Mouse (Mus musculus) CH12.LX (cell line): ENCODE data around the gene Gm13285. TPM values are rescaled to one million over a fixed set of nuclear protein-coding genes. Genes with fewer than 3 reads are reported as not detected.

Experiments
- DNase-seq: peaks from one replicate; pipeline ENCODE4 v3.0.0-alpha.2; 2013; ENCODE audit errors: extremely low read depth
- H3K27ac ChIP-seq: 2 replicates; pipeline ENCODE4 v1.5.1; 2012; ENCODE audit warnings: low read depth, mild to moderate bottlenecking, control low read depth, moderate library complexity; ENCODE audit not compliant: insufficient read depth
- H3K27me3 ChIP-seq: replicated peaks from 2 replicates; pipeline ENCODE3; 2012; ENCODE audit warnings: inconsistent platforms
- H3K36me3 ChIP-seq, 2 experiments: replicated peaks in 1 of 2; 2 replicates each; pipeline versions ENCODE3 to v1.6.1; 2012; ENCODE audit warnings: inconsistent platforms in 1 of 2, low read length in 1 of 2, mild to moderate bottlenecking in 1 of 2, mixed read lengths in 1 of 2, moderate library complexity in 1 of 2; ENCODE audit not compliant: control insufficient read depth in 1 of 2, insufficient read depth in 1 of 2
- H3K4me1 ChIP-seq, 2 experiments: 2 replicates each; pipeline ENCODE4 v1.6.1; 2012; ENCODE audit warnings: inconsistent platforms in 1 of 2, moderate library complexity in 1 of 2; ENCODE audit not compliant: insufficient read depth in 2 of 2, control insufficient read depth in 1 of 2
- H3K4me2 ChIP-seq: 2 replicates; pipeline ENCODE4 v1.6.1; 2012; ENCODE audit warnings: low read depth, mild to moderate bottlenecking, control low read depth; ENCODE audit not compliant: poor library complexity, insufficient read depth, severe bottlenecking
- H3K4me3 ChIP-seq, 3 experiments: fragments of 150-350 bp in 1 of 3; sonication (generic) in 1 of 3; replicated peaks in 1 of 3; 2 replicates each; pipeline versions ENCODE3 to v1.5.1; 2011 to 2012; ENCODE audit warnings: low read depth in 2 of 3, low read length in 2 of 3, mild to moderate bottlenecking in 2 of 3, moderate library complexity in 2 of 3, control low read depth in 1 of 3, improper control_type of control experiment in 1 of 3, inconsistent platforms in 1 of 3, mixed read lengths in 1 of 3; ENCODE audit not compliant: poor library complexity in 1 of 3
- H3K79me2 ChIP-seq: replicated peaks from 2 replicates; pipeline ENCODE4 v1.6.1; 2012; ENCODE audit warnings: mild to moderate bottlenecking, moderate library complexity; ENCODE audit not compliant: control insufficient read depth, poor library complexity, insufficient read depth, severe bottlenecking; ENCODE audit errors: extremely low read depth
- H3K9ac ChIP-seq: 2 replicates; pipeline ENCODE4 v1.6.1; 2012; ENCODE audit warnings: low read depth, mild to moderate bottlenecking, control low read depth, moderate library complexity; ENCODE audit not compliant: insufficient read depth
- H3K9me3 ChIP-seq: replicated peaks from 2 replicates; pipeline ENCODE3; 2012; ENCODE audit warnings: low read length, inconsistent platforms, mixed read lengths
- E2F4 ChIP-seq: IDR thresholded peaks from 2 replicates; pipeline ENCODE4 v1.6.1; 2011; ENCODE audit warnings: low read depth, low read length, improper control_type of control experiment; ENCODE audit not compliant: insufficient replicate concordance
- GABPA ChIP-seq: IDR thresholded peaks from 2 replicates; pipeline ENCODE4 v1.6.1; 2012; ENCODE audit warnings: low read depth, low read length, improper control_type of control experiment, inconsistent platforms; ENCODE audit not compliant: insufficient replicate concordance
- MAX ChIP-seq: IDR thresholded peaks from 2 replicates; pipeline ENCODE4 v1.6.1; 2011; ENCODE audit warnings: low read length, improper control_type of control experiment
- PAX5 ChIP-seq: IDR thresholded peaks from 2 replicates; pipeline ENCODE4 v1.6.1; 2012; ENCODE audit warnings: low read length, inconsistent platforms, mixed read lengths
- ZMIZ1 ChIP-seq: IDR thresholded peaks from 2 replicates; pipeline ENCODE4 v1.6.1; 2012; ENCODE audit warnings: low read depth, mild to moderate bottlenecking, inconsistent platforms, low read length, improper control_type of control experiment
- dilution Hi-C: fragments of 300-500 bp; cut with MboI; formaldehyde crosslinking; loops from 2 replicates; pipeline ENCODE4 v1.14.3; 2020; ENCODE audit warnings: low sequenced_read_pairs; ENCODE audit not compliant: extremely low pct_unique_long_range_greater_than_20kb, extremely low pct_ligation_motif_present
- in situ Hi-C: fragments of 300-500 bp; cut with MboI; formaldehyde crosslinking; loops from 3 replicates; pipeline ENCODE4 v1.14.3; 2019; ENCODE audit warnings: low sequenced_read_pairs, low pct_ligation_motif_present, low pct_unique_long_range_greater_than_20kb, mixed read lengths
- polyA plus RNA-seq: library from polyadenylated mRNA; unstranded; fragments of >175 nt; gene quantifications from 2 replicates; pipeline ENCODE4 v1.2.1, GENCODE M21; 2012; ENCODE audit warnings: low read depth; ENCODE audit not compliant: insufficient read length
- total RNA-seq, 2 experiments: library from RNA; depleted of rRNA; stranded (reverse); fragments of 300-350 nt in 1 of 2; fragments of >200 nt in 1 of 2; gene quantifications; 2 replicates each; pipeline ENCODE4 v1.2.3; 2012 to 2014

Gm13285 gene
- total and polyA plus RNA-seq, 3 experiments: not detected

GRCm38 (mm10) chr4:88849698-88850097 lies 50.2 kb downstream of the Gm13285 start, which contains the start of gene Ifna1:
Gene Ifna1, plus strand, starts transcription at chr4:88850087.
- H3K9ac ChIP-seq: no peak within 1 kb of the TSS
- dilution Hi-C loops (no loop called here), in situ Hi-C loops (no loop called here)
- no peak within 1 kb of the TSS for H3K4me3 ChIP-seq
- H3K36me3 ChIP-seq: no peaks in the 10 kb centered on the region
- no peak for DNase-seq
- no peak within 1 kb of the TSS for H3K27ac ChIP-seq
- H3K79me2 ChIP-seq: no peaks in the 10 kb centered on the region
- no peaks in the 10 kb centered on the region for H3K9me3 ChIP-seq
- TF ChIP-seq MAX: no peak
- no peak for TF ChIP-seq PAX5
- TF ChIP-seq E2F4: no peak
- no peak for TF ChIP-seq GABPA
- TF ChIP-seq ZMIZ1: no peak
- H3K27me3 ChIP-seq: peaks cover 49% of the 10 kb centered on the region
- no peak within 1 kb of the TSS for H3K4me2 ChIP-seq
- no peaks in the 10 kb centered on the region for H3K4me1 ChIP-seq

Other genes starting within 250 kb of the Gm13285 start
Only the 20 nearest of the 31 such genes appear.
- 40.0 and 42.2 TPM in 2 replicates for gene Klhl9, start 77.2 kb upstream of the Gm13285 start, total RNA-seq (2012; rRNA removed)
- 51.6 and 55.2 TPM in 2 replicates for gene Klhl9, start 77.2 kb upstream of the Gm13285 start, total RNA-seq (2014; rRNA removed)
- 16.1 and 19.1 TPM in 2 replicates for gene Klhl9, start 77.2 kb upstream of the Gm13285 start, polyA plus RNA-seq
- gene Gm13271, start 44.8 kb upstream of the Gm13285 start, total RNA-seq (2012; rRNA removed): not detected in 2 replicates
- not detected in 2 replicates for gene Gm13271, start 44.8 kb upstream of the Gm13285 start, total RNA-seq (2014; rRNA removed)
- not detected in 2 replicates for gene Gm13271, start 44.8 kb upstream of the Gm13285 start, polyA plus RNA-seq
- not detected in 2 replicates for gene Gm13283, start 39.5 kb upstream of the Gm13285 start, total RNA-seq (2012; rRNA removed)
- not detected in 2 replicates for gene Gm13283, start 39.5 kb upstream of the Gm13285 start, total RNA-seq (2014; rRNA removed)
- gene Gm13283, start 39.5 kb upstream of the Gm13285 start, polyA plus RNA-seq: not detected in 2 replicates
- gene Gm13290, start 25.8 kb upstream of the Gm13285 start, total RNA-seq (2012; rRNA removed): not detected in 2 replicates
- not detected in 2 replicates for gene Gm13290, start 25.8 kb upstream of the Gm13285 start, total RNA-seq (2014; rRNA removed)
- not detected in 2 replicates for gene Gm13290, start 25.8 kb upstream of the Gm13285 start, polyA plus RNA-seq
- gene Gm13289, start 22.7 kb upstream of the Gm13285 start, total RNA-seq (2012; rRNA removed): not detected in 2 replicates
- gene Gm13289, start 22.7 kb upstream of the Gm13285 start, total RNA-seq (2014; rRNA removed): not detected in 2 replicates
- not detected in 2 replicates for gene Gm13289, start 22.7 kb upstream of the Gm13285 start, polyA plus RNA-seq
- not detected in 2 replicates for gene Gm13272, start 19.8 kb upstream of the Gm13285 start, total RNA-seq (2012; rRNA removed)
- not detected in 2 replicates for gene Gm13272, start 19.8 kb upstream of the Gm13285 start, total RNA-seq (2014; rRNA removed)
- gene Gm13272, start 19.8 kb upstream of the Gm13285 start, polyA plus RNA-seq: not detected in 2 replicates
- not detected in 2 replicates for gene Ifnz, start 17.5 kb upstream of the Gm13285 start, total RNA-seq (2012; rRNA removed)
- not detected in 2 replicates for gene Ifnz, start 17.5 kb upstream of the Gm13285 start, total RNA-seq (2014; rRNA removed)
- gene Ifnz, start 17.5 kb upstream of the Gm13285 start, polyA plus RNA-seq: not detected in 2 replicates
- gene Gm13276, start 14.0 kb upstream of the Gm13285 start, total RNA-seq (2012; rRNA removed): not detected in 2 replicates
- not detected in 2 replicates for gene Gm13276, start 14.0 kb upstream of the Gm13285 start, total RNA-seq (2014; rRNA removed)
- not detected in 2 replicates for gene Gm13276, start 14.0 kb upstream of the Gm13285 start, polyA plus RNA-seq
- not detected in 2 replicates for gene Gm13277, start 11.0 kb upstream of the Gm13285 start, total RNA-seq (2012; rRNA removed)
- gene Gm13277, start 11.0 kb upstream of the Gm13285 start, total RNA-seq (2014; rRNA removed): not detected in 2 replicates
- gene Gm13277, start 11.0 kb upstream of the Gm13285 start, polyA plus RNA-seq: not detected in 2 replicates
- not detected in 2 replicates for gene Gm13278, start 8.1 kb upstream of the Gm13285 start, total RNA-seq (2012; rRNA removed)
- gene Gm13278, start 8.1 kb upstream of the Gm13285 start, total RNA-seq (2014; rRNA removed): not detected in 2 replicates
- gene Gm13278, start 8.1 kb upstream of the Gm13285 start, polyA plus RNA-seq: not detected in 2 replicates
- gene Gm13275, start 5.2 kb upstream of the Gm13285 start, total RNA-seq (2012; rRNA removed): not detected in 2 replicates
- gene Gm13275, start 5.2 kb upstream of the Gm13285 start, total RNA-seq (2014; rRNA removed): not detected in 2 replicates
- gene Gm13275, start 5.2 kb upstream of the Gm13285 start, polyA plus RNA-seq: not detected in 2 replicates
- not detected in 2 replicates for gene Gm13279, start 2.3 kb upstream of the Gm13285 start, total RNA-seq (2012; rRNA removed)
- gene Gm13279, start 2.3 kb upstream of the Gm13285 start, total RNA-seq (2014; rRNA removed): not detected in 2 replicates
- gene Gm13279, start 2.3 kb upstream of the Gm13285 start, polyA plus RNA-seq: not detected in 2 replicates
- gene Gm13287, start 3.6 kb downstream of the Gm13285 start, total RNA-seq (2012; rRNA removed): not detected in 2 replicates
- not detected in 2 replicates for gene Gm13287, start 3.6 kb downstream of the Gm13285 start, total RNA-seq (2014; rRNA removed)
- not detected in 2 replicates for gene Gm13287, start 3.6 kb downstream of the Gm13285 start, polyA plus RNA-seq
- gene Gm13288, start 5.9 kb downstream of the Gm13285 start, total RNA-seq (2012; rRNA removed): not detected in 2 replicates
- not detected in 2 replicates for gene Gm13288, start 5.9 kb downstream of the Gm13285 start, total RNA-seq (2014; rRNA removed)
- not detected in 2 replicates for gene Gm13288, start 5.9 kb downstream of the Gm13285 start, polyA plus RNA-seq
- gene Ifna7, start 16.6 kb downstream of the Gm13285 start, total RNA-seq (2012; rRNA removed): not detected in 2 replicates
- gene Ifna7, start 16.6 kb downstream of the Gm13285 start, total RNA-seq (2014; rRNA removed): not detected in 2 replicates
- not detected in 2 replicates for gene Ifna7, start 16.6 kb downstream of the Gm13285 start, polyA plus RNA-seq
- not detected in 2 replicates for gene Ifna11, start 20.3 kb downstream of the Gm13285 start, total RNA-seq (2012; rRNA removed)
- not detected in 2 replicates for gene Ifna11, start 20.3 kb downstream of the Gm13285 start, total RNA-seq (2014; rRNA removed)
- not detected in 2 replicates for gene Ifna11, start 20.3 kb downstream of the Gm13285 start, polyA plus RNA-seq
- gene Ifna6, start 27.8 kb downstream of the Gm13285 start, total RNA-seq (2012; rRNA removed): not detected in 2 replicates
- not detected in 2 replicates for gene Ifna6, start 27.8 kb downstream of the Gm13285 start, total RNA-seq (2014; rRNA removed)
- gene Ifna6, start 27.8 kb downstream of the Gm13285 start, polyA plus RNA-seq: not detected in 2 replicates
- not detected in 2 replicates for gene Ifna5, start 35.9 kb downstream of the Gm13285 start, total RNA-seq (2012; rRNA removed)
- gene Ifna5, start 35.9 kb downstream of the Gm13285 start, total RNA-seq (2014; rRNA removed): not detected in 2 replicates
- not detected in 2 replicates for gene Ifna5, start 35.9 kb downstream of the Gm13285 start, polyA plus RNA-seq
- not detected in 2 replicates for gene Ifna4, start 42.2 kb downstream of the Gm13285 start, total RNA-seq (2012; rRNA removed)
- gene Ifna4, start 42.2 kb downstream of the Gm13285 start, total RNA-seq (2014; rRNA removed): not detected in 2 replicates
- gene Ifna4, start 42.2 kb downstream of the Gm13285 start, polyA plus RNA-seq: not detected in 2 replicates
- gene Ifna1, start 50.4 kb downstream of the Gm13285 start, total RNA-seq (2012; rRNA removed): not detected in 2 replicates
- gene Ifna1, start 50.4 kb downstream of the Gm13285 start, total RNA-seq (2014; rRNA removed): not detected in 2 replicates
- gene Ifna1, start 50.4 kb downstream of the Gm13285 start, polyA plus RNA-seq: not detected in 2 replicates